Mouse (Mus musculus) kidney, adult 2 months (tissue): ENCODE measurements at regions not wholly inside any gene's neighbourhood (a gene's known extent, or its start where the extent isn't known, plus 50 kb on each side); places are given as distances from the start of the nearest gene placed in this dataset.

ENCODE experiments used
- CTCF ChIP-seq: fragments of 200-500 bp; conservative IDR thresholded peaks from 2 replicates; pipeline ENCODE4 v1.5.1; 2011; ENCODE audit warnings: low read depth, mild to moderate bottlenecking, control low read depth, low read length, moderate library complexity, mixed read lengths; ENCODE audit not compliant: insufficient read depth, insufficient read length
- POLR2A ChIP-seq: fragments of 200-500 bp; IDR thresholded peaks from one replicate; pipeline ENCODE4 v1.6.1; 2011; ENCODE audit warnings: low read depth, low read length, control low read depth

DNA sequence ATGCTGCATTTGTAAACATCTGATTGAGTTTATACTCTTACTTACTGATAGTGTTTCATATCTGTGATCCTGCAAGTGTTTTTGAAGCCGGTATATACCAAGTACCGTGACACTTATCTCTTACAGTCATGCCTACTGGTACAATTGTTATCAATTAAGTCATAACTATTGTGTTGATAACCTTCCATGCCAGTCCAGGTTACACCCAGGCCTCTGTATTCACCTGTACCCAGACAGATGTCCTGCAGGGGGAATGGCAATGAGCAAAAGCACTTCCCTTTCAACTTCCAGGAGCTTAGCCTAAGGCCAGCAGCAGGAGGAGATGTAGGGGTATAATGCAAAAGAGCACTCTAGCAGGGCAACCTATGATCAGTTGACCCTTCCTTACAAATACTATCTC, 232.2 kb upstream of the Jun start:
- no peak for TF ChIP-seq POLR2A
- no peak for TF ChIP-seq CTCF
